In the genomic region with DNA sequence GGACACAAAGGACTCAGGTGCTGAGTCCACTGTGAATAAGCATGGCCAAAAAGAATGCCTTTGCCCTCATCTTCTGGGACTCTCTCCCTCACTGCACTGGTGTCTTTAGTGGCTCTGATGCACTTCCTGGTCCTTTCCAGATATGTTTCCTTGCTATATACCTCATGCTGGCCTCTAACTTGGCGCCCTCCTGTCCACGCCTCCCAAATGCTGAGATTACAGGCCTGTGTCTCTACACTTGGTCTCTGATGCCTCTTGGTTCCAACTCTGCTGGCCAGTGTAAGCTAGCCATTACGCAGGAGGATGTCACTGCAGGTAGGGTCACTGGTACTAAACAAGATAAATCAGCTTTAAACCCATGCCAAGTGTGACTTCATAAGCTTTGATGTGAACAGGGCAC, we compare ENCODE assay signal across 19 mouse cellular contexts.
DNase-seq lines count a peak whose midpoint lies in the region; ATAC-seq lines count a peak whose summit lies in the region.
"Had no signal": no experiment of that assay in that cellular context is flagged by ENCODE, and none has a peak within 500 bp of the region (broad histone marks: within the 10 kb centered on the region; RNA-seq: fewer than 3 reads in every experiment).

No protein-coding gene starts in this region.

- intact Hi-C loops in heart, postnatal 14 days (cut with DNase I): no loop called here

- 80% methylated on average over 3 of the region's 3 CpGs for WGBS in heart, embryonic 11.5 days (ENCODE audit: insufficient replicate concordance)
- WGBS in heart, embryonic 15.5 days: 66% methylated on average over 3 of the region's 3 CpGs
- 92% methylated on average over 3 of the region's 3 CpGs for WGBS in liver, embryonic 12.5 days (ENCODE audit: insufficient replicate concordance)
- WGBS in limb, embryonic 10.5 days: 95% methylated on average over 3 of the region's 3 CpGs

- H3K4me3 ChIP-seq in heart, embryonic 11.5 days (ENCODE audit: low read depth, low read length): no peak overlapping the region
- H3K4me3 ChIP-seq in heart, embryonic 15.5 days: no peak overlapping the region
- H3K4me3 ChIP-seq in liver, embryonic 12.5 days: no peak overlapping the region
- no peak overlapping the region for H3K4me3 ChIP-seq in limb, embryonic 10.5 days
- H3K4me3 ChIP-seq: embryonic facial prominence, embryonic 10.5 days; erythroblast, embryonic 14.5 days; forebrain, embryonic 15.5 days; hindbrain, embryonic 15.5 days; kidney, embryonic 15.5 days had no signal

- H3K4me2 ChIP-seq in heart, embryonic 11.5 days: no peak overlapping the region
- H3K4me2 ChIP-seq in heart, embryonic 15.5 days: no peak overlapping the region
- H3K4me2 ChIP-seq in liver, embryonic 12.5 days: no peak overlapping the region
- H3K4me2 ChIP-seq: forebrain, embryonic 15.5 days; hindbrain, embryonic 15.5 days; kidney, embryonic 15.5 days had no signal

- 0 out of 2 replicates have a peak overlapping the region, but pooled peaks have one; percentile 15 for H3K27ac ChIP-seq in heart, embryonic 11.5 days (ENCODE audit: low read depth, low read length)
- peak overlapping the region; percentile 53 for H3K27ac ChIP-seq in heart, embryonic 15.5 days
- H3K27ac ChIP-seq in liver, embryonic 12.5 days: 0 out of 2 replicates have a peak overlapping the region, but pooled peaks have one; percentile 10
- 0 out of 2 replicates have a peak overlapping the region, but pooled peaks have one; percentile 28 for H3K27ac ChIP-seq in limb, embryonic 10.5 days
- H3K27ac ChIP-seq: embryonic facial prominence, embryonic 10.5 days; forebrain, embryonic 15.5 days; hindbrain, embryonic 15.5 days; kidney, embryonic 15.5 days had no signal

- H3K27me3 ChIP-seq in heart, embryonic 11.5 days (ENCODE audit: control insufficient read depth, insufficient read depth, low read length): no peaks in the 10 kb centered on the region
- H3K27me3 ChIP-seq in heart, embryonic 15.5 days: no peaks in the 10 kb centered on the region
- no peaks in the 10 kb centered on the region for H3K27me3 ChIP-seq in liver, embryonic 12.5 days (replicated peaks)
- H3K27me3 ChIP-seq in limb, embryonic 10.5 days (ENCODE audit: low read depth, poor library complexity, severe bottlenecking): no peaks in the 10 kb centered on the region
- H3K27me3 ChIP-seq: CH12.LX; forebrain, embryonic 15.5 days; hindbrain, embryonic 15.5 days; kidney, embryonic 15.5 days had no signal

- 0 out of 2 replicates have a peak, but pooled peaks have one; percentile 22 for ATAC-seq in heart, embryonic 11.5 days (replicated peaks; ENCODE audit: insufficient number of reproducible peaks, low FRiP score, low TSS enrichment)
- no peak for ATAC-seq in heart, embryonic 15.5 days (replicated peaks; ENCODE audit: insufficient number of reproducible peaks, insufficient read depth, low FRiP score, low read depth)
- no peak for ATAC-seq in liver, embryonic 12.5 days
- ATAC-seq: forebrain, embryonic 15.5 days; intestine, embryonic 16.5 days had no signal

- no peak overlapping the region for H3K9ac ChIP-seq in heart, embryonic 11.5 days (ENCODE audit: low read depth, low read length)
- H3K9ac ChIP-seq in heart, embryonic 15.5 days: no peak overlapping the region
- no peak overlapping the region for H3K9ac ChIP-seq in liver, embryonic 12.5 days
- H3K9ac ChIP-seq: forebrain, embryonic 15.5 days; hindbrain, embryonic 15.5 days; kidney, embryonic 15.5 days had no signal

- H3K9me3 ChIP-seq in heart, embryonic 11.5 days (replicated peaks; ENCODE audit: control insufficient read depth, low read length): no peaks in the 10 kb centered on the region
- H3K9me3 ChIP-seq in heart, embryonic 15.5 days (replicated peaks): no peaks in the 10 kb centered on the region
- no peaks in the 10 kb centered on the region for H3K9me3 ChIP-seq in liver, embryonic 12.5 days (replicated peaks)
- H3K9me3 ChIP-seq in limb, embryonic 10.5 days (replicated peaks): no peaks in the 10 kb centered on the region
- H3K9me3 ChIP-seq: embryonic facial prominence, embryonic 10.5 days; forebrain, embryonic 15.5 days; hindbrain, embryonic 15.5 days; kidney, embryonic 15.5 days had no signal

- DNase-seq in heart, postnatal 14 days: no peak
- no peak for DNase-seq in heart, adult 8-10 months (ENCODE audit: low spot score)
- DNase-seq in liver: no peak
- no peak for DNase-seq in limb, embryonic 10.5 days (ENCODE audit: low spot score)
- DNase-seq: adrenal gland, adult 2 months; adrenal gland, postnatal 36 days; cerebellum, adult 2 months; gastrocnemius, postnatal 36 days; kidney, adult 2 months had no signal

- no peaks in the 10 kb centered on the region; the same call in 1 of the 2 replicates for H3K36me3 ChIP-seq in heart, embryonic 11.5 days (ENCODE audit: control insufficient read depth, insufficient read depth, low read length)
- peaks cover 8% of the 10 kb centered on the region; the same call in 1 of the 2 replicates for H3K36me3 ChIP-seq in heart, embryonic 15.5 days
- H3K36me3 ChIP-seq in liver, embryonic 12.5 days: peaks cover 42% of the 10 kb centered on the region
- H3K36me3 ChIP-seq in limb, embryonic 10.5 days: 0 out of 2 replicates have a peak, but pooled peaks cover 8% of the 10 kb centered on the region

- peaks cover 14% of the 10 kb centered on the region for H3K4me1 ChIP-seq in heart, embryonic 11.5 days (ENCODE audit: control insufficient read depth, insufficient read depth, low read length)
- H3K4me1 ChIP-seq in heart, embryonic 15.5 days (replicated peaks): peaks cover 18% of the 10 kb centered on the region
- peaks cover 27% of the 10 kb centered on the region for H3K4me1 ChIP-seq in liver, embryonic 12.5 days
- peaks cover 14% of the 10 kb centered on the region for H3K4me1 ChIP-seq in limb, embryonic 10.5 days
- H3K4me1 ChIP-seq: forebrain, embryonic 15.5 days; hindbrain, embryonic 15.5 days had no signal
